Mouse (Mus musculus): Measurements from ENCODE around the gene Hoxb9. TPM values are rescaled to one million over a fixed set of nuclear protein-coding genes. Genes with fewer than 3 reads are reported as not detected.

The Hoxb9 gene
- polyA plus RNA-seq, 1 experiment from 2014 or later = 0.09 TPM

DNA sequence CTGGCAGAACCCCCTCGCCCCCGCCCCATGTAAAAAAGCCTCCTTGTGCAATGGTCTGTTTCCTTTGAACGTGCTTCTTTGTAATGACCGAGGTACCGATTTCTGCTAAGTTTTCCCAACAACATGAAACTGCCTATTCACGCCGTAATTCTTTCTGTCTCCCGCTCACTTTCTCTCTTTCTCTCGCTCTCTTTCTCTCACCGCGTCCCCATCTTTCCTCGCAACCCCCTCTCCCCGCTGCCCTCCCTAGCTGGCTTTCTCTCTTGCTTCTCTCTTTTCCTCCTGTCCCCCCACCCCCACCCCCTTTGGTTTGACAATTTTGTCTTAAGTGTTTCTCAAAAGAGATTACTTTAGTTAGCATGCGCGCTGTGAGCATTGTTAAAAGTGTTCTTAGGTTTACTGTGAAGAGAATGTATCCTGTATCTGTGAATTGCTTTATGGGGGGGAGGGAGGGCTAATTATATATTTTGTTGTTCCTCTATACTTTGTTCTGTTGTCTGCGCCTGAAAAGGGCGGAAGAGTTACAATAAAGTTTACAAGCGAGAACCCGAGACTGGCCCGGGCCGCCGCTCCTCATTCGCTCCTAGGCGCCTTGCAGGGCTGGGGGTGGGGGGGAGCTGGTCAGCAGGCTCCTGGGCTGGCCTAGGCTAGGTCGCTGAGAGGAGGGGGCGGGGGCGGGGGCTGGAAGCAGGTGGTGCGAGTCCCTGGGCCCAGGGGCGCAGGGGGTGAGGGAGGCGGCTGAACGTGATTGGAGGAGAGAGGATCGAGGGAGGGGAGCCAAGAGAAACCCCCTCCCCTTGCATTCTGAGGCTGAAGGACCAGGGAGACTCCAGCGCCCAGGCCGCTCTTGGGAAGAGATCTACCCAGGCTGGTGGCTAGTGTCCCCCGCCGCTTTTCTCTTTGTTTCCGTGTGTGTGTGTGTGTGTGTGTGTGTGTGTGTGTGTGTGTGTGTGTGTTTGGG lies 13.8 kb downstream of the Hoxb9 start:
- no peak for DNase-seq (ENCODE audit: low spot score)

- no peak for DNase-seq (ENCODE audit: low spot score)
Observed at GRCm38 (mm10) chr11:96285771-96286738, 14.8 kb downstream of the Hoxb9 start, which contains the start of gene Hoxb7. TSS of gene Hoxb7 (plus strand) at chr11:96286623.

DNA sequence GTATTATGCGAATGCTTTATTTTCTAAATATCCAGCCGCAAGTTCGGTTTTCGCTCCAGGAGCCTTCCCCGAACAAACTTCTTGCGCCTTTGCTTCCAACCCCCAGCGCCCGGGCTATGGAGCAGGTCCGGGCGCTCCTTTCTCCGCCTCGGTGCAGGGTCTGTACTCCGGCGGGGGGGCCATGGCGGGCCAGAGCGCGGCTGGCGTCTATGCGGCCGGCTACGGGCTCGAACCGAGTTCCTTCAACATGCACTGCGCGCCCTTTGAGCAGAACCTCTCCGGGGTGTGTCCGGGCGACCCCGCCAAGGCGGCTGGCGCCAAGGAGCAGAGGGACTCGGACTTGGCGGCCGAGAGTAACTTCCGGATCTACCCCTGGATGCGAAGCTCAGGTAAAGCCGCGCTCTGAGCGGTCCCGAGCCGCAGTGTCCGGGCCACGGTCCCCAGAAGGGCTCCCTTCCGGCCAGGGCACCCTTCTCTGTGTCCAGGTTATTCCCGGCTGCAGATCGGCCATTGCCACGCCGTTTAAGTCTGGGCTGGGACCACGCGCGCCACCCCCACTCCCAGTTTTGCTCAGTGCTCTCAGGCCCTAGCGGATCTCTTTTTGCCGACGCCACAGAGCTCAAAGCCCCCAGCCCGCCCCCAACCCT lies 15.6 kb downstream of the Hoxb9 start:
- no peak for DNase-seq (ENCODE audit: low spot score)

DNA sequence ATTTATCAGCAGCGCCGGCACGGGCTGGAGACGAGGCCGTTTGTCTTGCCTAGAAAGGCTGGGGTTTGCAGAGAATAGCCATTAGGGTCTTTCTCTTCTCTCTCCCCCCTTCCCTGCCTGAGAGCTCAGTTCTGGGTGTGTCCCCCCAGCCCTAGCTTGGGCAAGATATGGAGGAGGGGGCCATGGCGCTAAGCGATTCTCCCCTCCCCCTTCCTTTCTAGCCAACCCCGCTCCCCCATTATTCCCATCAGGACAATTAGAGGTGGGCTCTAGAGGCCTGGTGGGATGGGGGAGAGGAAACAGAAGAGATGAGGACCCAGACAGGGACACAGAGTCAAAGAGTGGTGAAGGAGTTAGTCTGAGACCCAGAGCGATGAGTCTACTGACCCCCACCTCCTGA lies 16.2 kb downstream of the Hoxb9 start:
- no peak for DNase-seq (ENCODE audit: low spot score)

DNA sequence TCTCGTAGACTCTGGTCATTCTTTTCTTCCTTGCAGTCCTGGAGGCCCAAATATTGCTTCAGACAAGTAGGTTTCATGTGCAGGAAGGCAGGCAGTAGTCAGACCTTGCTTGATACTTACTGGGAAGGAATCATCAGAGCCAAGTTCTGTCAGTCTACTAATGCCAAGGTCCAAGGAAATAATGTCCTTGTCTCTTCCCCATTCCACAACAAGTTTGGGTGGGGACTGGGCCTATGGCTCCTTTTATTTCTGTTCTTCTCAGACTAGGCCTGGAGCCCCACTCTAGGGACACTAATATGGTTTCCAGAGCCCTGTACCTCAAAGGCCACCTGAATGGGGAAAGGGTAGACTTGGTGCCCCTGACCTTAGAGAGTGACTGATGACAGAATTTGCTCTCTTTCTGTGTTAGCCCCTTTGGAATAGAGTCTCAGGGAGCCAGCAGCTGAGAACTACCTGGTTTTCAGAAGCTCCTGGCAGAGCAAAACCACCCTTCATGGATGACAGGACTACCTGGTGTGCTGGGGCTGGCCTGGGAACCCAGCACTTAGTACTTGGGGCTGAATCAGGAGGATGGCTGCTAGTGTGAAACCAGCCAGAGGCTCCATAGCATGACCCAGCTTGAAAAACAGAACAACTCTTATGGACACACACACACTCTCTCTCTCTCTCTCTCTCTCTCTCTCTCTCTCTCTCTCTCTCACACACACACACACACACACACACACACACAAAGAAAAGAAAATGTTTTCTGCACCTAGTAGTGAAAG lies 17.4 kb downstream of the Hoxb9 start:
- DNase-seq (ENCODE audit: low spot score) = no peak

DNA sequence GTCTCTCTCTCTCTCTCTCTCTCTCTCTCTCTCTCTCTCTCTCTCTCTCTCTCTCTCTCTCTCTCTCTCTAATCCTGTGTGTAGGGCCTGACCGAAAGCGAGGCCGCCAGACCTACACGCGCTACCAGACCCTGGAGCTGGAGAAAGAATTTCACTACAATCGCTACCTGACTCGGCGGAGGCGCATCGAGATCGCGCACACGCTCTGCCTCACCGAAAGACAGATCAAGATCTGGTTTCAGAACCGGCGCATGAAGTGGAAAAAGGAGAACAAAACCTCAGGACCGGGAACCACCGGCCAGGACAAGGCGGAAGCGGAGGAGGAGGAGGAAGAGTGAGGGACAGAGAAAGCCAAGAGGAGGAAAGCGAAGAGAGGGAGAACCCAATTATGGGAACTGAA lies 18.0 kb downstream of the Hoxb9 start:
- no peak for DNase-seq (ENCODE audit: low spot score)

DNA sequence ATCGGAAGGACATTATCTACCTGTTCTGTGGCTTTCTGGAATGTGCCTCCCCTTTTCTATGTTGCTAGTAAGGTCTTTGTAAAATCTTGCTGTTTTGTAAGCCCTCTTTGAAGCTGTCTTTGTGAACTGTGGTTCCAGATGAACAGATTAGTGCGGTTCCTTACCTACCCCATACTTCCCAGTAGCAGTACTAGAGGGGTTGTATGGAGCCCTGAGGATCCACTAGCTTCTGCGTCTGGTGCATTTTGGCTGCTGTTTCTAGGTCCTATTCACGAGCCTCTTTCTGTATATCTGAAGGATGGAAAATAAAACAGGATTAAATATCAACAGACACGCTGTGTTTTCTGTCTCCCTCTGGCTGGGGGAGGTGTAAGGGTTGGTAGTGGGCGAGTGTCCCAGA lies 18.6 kb downstream of the Hoxb9 start:
- DNase-seq (ENCODE audit: low spot score) = no peak

GRCm38 (mm10) chr11:96290705-96291355 lies 19.6 kb downstream of the Hoxb9 start:
- DNase-seq (ENCODE audit: low spot score) = no peak

- no peak for DNase-seq (ENCODE audit: low spot score)
Observed at GRCm38 (mm10) chr11:96291681-96292564, 20.7 kb downstream of the Hoxb9 start, which contains the start of gene Hoxb6. TSS of gene Hoxb6 (plus strand) at chr11:96292476.

DNA sequence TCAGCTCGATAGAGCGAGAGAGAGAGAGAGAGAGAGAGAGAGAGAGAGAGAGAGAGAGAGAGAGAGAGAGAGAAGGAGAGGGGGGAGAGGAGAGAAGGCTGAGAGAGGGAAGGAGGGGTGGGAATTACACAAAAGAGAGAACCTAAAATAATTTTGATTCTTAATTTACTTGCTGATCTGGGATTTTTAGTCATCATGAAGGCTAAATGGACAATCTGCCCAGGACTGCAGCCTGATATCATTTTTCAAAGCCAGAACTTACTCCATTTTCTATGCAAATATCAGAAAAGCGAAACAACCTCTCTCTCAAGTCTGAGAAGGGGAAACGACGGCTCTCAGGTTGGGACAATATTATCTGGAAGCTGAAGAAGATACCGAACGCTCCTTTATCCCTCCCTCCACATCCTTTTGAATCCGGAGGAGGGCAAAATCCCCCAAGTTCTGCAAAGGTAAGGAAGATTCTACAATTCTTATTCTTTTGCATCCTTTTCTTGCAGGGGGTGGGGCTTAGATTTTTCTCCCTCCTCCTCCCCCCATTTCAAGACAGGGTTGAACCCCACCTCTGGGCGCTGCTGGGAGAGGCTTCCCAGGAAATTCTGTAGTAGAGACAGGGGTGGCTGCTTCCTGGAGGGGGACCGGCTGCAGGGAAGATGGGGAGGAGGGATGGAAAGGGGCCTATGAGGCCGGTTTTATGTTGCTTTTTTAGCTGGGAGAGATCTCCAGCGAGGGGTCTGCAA lies 21.5 kb downstream of the Hoxb9 start:
- no peak for DNase-seq (ENCODE audit: low spot score)

DNA sequence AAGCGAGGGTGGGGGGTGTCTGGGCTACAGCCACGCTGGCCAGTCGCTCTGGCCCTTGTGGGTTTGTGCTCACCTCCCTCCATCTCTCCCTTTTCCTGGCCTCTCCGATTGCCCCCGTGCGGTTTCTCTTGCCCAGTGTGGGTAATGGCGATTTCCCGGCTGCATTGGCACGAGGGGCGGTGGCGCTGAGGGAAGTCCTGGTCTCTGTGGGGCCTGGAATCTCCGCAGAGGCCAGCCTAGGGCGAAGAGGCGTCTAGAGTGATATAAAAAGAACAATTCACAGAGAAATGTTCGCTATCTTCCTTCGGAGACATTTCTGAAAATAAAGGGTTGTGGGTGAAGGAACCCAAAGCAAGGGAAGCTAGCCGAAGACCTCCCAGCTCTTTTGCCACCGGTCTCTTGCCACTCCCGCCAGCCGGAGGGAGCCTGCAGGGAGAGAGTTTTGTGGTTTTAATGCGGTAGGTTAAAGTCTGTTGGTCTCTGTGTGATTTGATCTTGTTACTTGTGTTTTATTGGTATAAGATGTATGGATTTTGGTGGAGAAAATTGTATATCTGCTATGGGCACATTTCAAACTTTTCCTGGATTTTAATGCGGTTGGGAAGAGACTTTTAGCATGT lies 22.2 kb downstream of the Hoxb9 start:
- no peak for DNase-seq (ENCODE audit: low spot score)

DNA sequence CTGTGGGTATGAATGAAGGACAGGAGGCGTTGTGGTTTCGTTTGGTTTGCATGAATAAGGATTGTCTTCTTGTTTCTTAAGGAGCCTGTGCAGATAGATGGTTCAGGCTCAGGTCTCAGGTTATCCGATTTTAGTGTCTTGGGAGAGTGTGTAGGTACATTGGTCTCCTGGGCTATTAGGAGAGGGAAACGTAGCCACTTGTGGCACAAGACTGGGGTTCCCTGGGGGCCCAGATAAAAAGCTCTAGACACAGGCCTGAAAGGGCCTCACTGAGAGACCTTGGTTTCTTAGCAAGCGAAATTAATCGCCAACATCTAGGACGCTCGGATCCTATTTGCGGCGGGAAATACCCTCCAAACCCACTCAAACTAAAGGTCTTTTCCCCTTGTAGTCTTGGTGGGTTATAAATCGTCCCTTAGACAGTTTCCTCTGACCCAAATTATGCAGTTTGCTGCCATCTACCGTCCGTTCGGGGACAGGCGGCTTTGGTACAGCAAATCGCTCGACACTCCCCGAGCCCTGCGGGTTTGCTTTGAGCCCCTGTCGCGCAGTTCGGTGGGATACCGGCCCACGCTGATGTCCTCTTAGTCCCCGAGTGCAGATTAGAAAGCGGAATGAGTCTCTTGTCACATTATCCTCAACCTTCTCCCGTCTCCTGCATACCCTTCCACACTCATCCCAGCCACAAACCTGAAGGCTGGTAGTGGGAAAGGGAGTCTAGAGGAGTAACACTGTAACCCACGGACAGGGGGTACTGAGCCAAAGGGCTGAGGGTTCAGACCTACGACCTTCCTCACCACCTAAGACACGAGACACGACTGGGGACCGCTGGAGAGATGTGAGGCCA lies 23.2 kb downstream of the Hoxb9 start:
- DNase-seq (ENCODE audit: low spot score) = peak; percentile 84

GRCm38 (mm10) chr11:96295092-96295835 lies 24.0 kb downstream of the Hoxb9 start:
- DNase-seq (ENCODE audit: low spot score) = no peak

DNA sequence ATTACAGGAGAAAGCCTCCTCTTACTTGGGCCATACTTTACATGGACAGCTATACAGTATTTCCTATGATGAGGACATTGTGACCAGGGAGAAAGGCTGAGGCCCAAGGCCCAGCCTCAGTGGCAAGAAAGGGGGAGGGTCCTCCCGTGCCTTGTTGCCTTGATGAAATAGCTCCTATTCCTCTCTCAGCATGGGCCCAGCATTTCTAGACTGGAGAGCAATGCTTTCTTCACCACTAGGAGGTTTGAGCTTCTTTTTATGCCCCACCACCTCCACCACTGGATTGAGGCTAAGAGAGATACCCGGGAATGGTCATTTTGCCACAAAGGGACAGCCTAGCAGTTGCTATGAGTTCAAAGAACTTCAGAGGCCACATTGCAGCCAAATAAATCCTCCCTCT lies 25.7 kb downstream of the Hoxb9 start:
- no peak for DNase-seq (ENCODE audit: low spot score)

DNA sequence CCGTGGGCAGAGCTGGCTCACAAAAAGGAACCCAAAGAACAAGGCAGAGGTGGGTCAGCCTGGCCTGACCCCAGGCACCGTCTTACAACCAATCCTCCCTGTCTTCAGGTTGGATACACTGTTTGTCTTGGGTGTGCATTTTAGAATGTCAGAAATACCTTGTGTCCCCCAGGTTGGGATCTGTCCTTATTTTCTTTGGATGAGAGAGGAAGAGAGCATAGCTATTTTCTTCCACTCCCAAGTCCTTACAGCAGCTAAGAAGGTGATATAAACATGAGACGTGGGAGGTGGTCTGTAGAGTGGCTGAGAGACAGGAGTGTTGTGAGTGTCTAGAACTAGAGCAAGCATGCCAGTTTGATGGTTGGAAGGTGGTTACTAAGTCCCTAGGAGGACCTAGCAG lies 26.2 kb downstream of the Hoxb9 start:
- DNase-seq (ENCODE audit: low spot score) = no peak

DNA sequence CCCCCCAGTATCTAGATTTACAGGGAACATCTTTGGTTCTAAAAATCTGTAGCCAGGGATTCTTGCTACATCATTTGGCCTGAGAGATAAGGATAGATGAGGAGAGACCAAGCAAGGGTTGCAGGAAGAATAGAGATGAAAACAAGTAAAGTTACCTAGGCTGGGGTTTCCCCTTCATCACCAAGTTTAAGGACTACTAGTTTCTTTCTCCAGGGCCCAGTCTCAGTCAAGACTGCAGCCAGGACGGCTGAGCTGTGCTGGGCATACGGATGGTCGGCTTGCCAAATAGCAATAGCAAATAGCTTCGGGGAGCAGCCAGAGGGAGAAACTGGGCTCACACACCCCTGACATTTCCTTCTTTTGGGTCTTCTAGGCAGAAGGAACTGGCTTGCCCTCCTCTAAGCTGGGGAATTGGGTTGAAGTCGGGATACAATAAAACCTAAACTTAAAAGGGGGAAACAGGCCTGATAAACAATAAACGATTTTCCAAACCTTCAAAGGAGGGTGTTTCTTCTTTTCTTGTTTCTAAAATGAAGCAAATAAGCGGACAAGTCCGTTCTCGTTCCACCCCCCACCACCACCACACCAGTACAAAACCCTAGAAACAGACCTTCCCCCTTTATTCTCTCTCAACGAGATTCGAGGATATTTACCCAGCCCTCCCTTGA lies 26.8 kb downstream of the Hoxb9 start:
- no peak for DNase-seq (ENCODE audit: low spot score)

Measured in thymus, postnatal 0 days (tissue).